Mouse (Mus musculus) heart, postnatal 0 days (tissue): ENCODE results near the gene Hoxb4.

Experiments
- CTCF ChIP-seq: IDR thresholded peaks from 2 replicates; pipeline ENCODE4 v1.5.1; 2016; ENCODE audit warnings: antibody characterized with exemption, control low read depth, low read depth
- EP300 ChIP-seq: IDR thresholded peaks from 2 replicates; pipeline ENCODE4 v1.6.1; 2016; ENCODE audit warnings: antibody characterized with exemption, low read depth

- TF ChIP-seq EP300 (no peak), CTCF (no peak)
Observed at GRCm38 (mm10) chr11:96348141-96348928, 30.3 kb downstream of the Hoxb4 start.
